Mouse (Mus musculus) cortical plate, adult 2 months (tissue): ENCODE data around the gene Radil.

ENCODE experiments used
- CTCF ChIP-seq: fragments of 200-500 bp; IDR thresholded peaks from 2 replicates; pipeline ENCODE4 v1.5.1; 2011; ENCODE audit warnings: mild to moderate bottlenecking, control low read depth, low read length; ENCODE audit not compliant: insufficient read depth; ENCODE audit errors: extremely low read depth
- POLR2A ChIP-seq: fragments of 200-500 bp; IDR thresholded peaks from 2 replicates; pipeline ENCODE4 v1.6.1; 2011; ENCODE audit warnings: mild to moderate bottlenecking, low read length, control low read depth; ENCODE audit not compliant: insufficient read depth; ENCODE audit errors: extremely low read depth

DNA sequence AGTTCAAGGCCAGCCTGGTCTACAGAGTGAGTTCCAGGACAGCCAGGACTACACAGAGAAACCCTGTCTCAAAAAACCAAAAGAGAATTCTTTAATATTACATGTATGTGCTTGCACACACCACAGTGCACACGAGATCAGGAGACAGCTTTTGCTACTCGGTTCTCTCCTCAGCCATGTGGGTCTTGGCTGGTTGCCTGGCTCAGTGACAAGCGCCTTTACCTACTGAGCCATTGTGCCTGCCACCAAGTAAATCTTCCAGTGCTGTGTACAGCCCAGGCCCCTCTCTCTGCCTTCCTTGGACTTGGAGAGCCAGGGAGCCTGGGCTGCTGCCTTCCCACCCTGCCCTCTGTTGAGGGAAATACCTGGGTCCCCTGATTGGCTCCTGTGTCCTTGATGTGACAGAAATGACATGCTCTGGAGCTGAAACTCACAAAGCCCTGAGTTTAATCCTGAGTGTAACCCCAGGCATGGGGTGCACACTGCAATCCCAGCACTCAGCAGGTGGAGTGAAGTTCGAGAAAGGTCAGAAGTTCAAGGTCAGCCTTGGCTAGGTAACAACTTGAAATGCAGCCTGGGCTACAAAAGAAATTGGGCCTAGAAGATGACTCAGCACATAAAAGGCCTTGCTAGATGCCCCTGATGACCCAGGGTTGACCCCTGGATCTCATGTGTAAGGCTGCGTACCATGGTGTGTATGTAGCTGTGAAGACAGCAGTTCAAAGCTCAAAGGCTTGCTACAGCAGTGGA is 72.9 kb downstream of the Radil start:
- TF ChIP-seq CTCF (no peak), POLR2A (no peak)
